Mouse (Mus musculus): ENCODE measurements around the gene Stat4.

- no peak for TF ChIP-seq CTCF (IDR thresholded peaks at IDR 0.05; ENCODE audit: low read depth)
- TF ChIP-seq EP300 (optimal IDR thresholded peaks at IDR 0.05): no peak
Observed at GRCm38 (mm10) chr1:52051542-52051941, 64.6 kb downstream of the Stat4 start.

Measured in stomach, postnatal 0 days (tissue).